Mouse (Mus musculus) thymus, adult 2 months (tissue): ENCODE measurements around the gene Slc6a2.

Experiments used
- CTCF ChIP-seq: fragments of 200-500 bp; IDR thresholded peaks from 2 replicates; pipeline ENCODE4 v1.5.1; 2012; ENCODE audit warnings: mild to moderate bottlenecking, control low read depth, low read length, moderate library complexity, borderline replicate concordance; ENCODE audit not compliant: control insufficient read depth, poor library complexity, insufficient read depth; ENCODE audit errors: extremely low read depth
- POLR2A ChIP-seq: fragments of 200-500 bp; IDR thresholded peaks from 2 replicates; pipeline ENCODE4 v1.6.1; 2012; ENCODE audit warnings: mild to moderate bottlenecking, low read length, control low read depth, moderate library complexity; ENCODE audit not compliant: control insufficient read depth, poor library complexity, insufficient read depth; ENCODE audit errors: extremely low read depth

GRCm38 (mm10) chr8:92984376-92984775 is 24.5 kb downstream of the Slc6a2 start:
- TF ChIP-seq POLR2A (no peak), CTCF (no peak)
